In genomic region chr7:79576659-79577058, GRCm38 (mm10) we compare ENCODE assay signal across 8 mouse cellular contexts. TPM values are rescaled to one million over a fixed set of nuclear protein-coding genes. Genes with fewer than 3 reads are reported as not detected.
DNase-seq lines count a peak whose midpoint lies in the region; ATAC-seq and TF ChIP-seq lines count a peak whose summit lies in the region.

No protein-coding gene starts in this region.

- H3K9ac ChIP-seq in neural tube, embryonic 13.5 days = 0 out of 2 replicates have a peak overlapping the region, but pooled peaks have one; percentile 19

- intact Hi-C loops in left cerebral cortex, adult 2 months (cut with DNase I) = loop anchor here (1.0 kb wide), 1 partner anchor 18 kb away; no protein-coding TSS in a partner anchor
- intact Hi-C loops in gastrocnemius, postnatal 14 days (cut with DNase I; ENCODE audit: low total_unique reads) = no loop called here

- no peak overlapping the region for H3K4me3 ChIP-seq in left cerebral cortex, adult 2 months
- no peak overlapping the region for H3K4me3 ChIP-seq in limb, embryonic 10.5 days
- H3K4me3 ChIP-seq in neural tube, embryonic 13.5 days = no peak overlapping the region

- DNase-seq in left cerebral cortex, adult 2 months (ENCODE audit: extremely low spot score in 1 of 2, low spot score in 2 of 2) = peak; percentile 68 to 70
- DNase-seq in left cerebral cortex, adult 8-10 months (ENCODE audit: low spot score in 2 of 2) = no peak
- DNase-seq in ZHBTc4 (ENCODE audit: low read depth, low spot score) = peak; percentile 85
- peak; percentile 61 to 76 for DNase-seq in cerebellum, postnatal 4 days (ENCODE audit: low spot score in 2 of 2)
- DNase-seq in gastrocnemius, postnatal 14 days = peak; percentile 35
- peak; percentile 75 for DNase-seq in limb, embryonic 10.5 days (ENCODE audit: low spot score)

- peaks cover 95% of the 10 kb centered on the region for H3K27me3 ChIP-seq in limb, embryonic 10.5 days (ENCODE audit: low read depth, poor library complexity, severe bottlenecking)
- H3K27me3 ChIP-seq in neural tube, embryonic 13.5 days = no peaks in the 10 kb centered on the region

- no peaks in the 10 kb centered on the region for H3K9me3 ChIP-seq in limb, embryonic 10.5 days (replicated peaks)
- no peaks in the 10 kb centered on the region for H3K9me3 ChIP-seq in neural tube, embryonic 13.5 days

- H3K4me1 ChIP-seq in limb, embryonic 10.5 days = peaks cover 27% of the 10 kb centered on the region
- H3K4me1 ChIP-seq in neural tube, embryonic 13.5 days (replicated peaks) = peaks cover 57% of the 10 kb centered on the region

- TF ChIP-seq CTCF in left cerebral cortex, adult 2 months (IDR thresholded peaks at IDR 0.05) = peak; percentile 82

- H3K4me2 ChIP-seq in neural tube, embryonic 13.5 days = no peak overlapping the region

- WGBS in limb, embryonic 10.5 days = 3% methylated on average over 5 of the region's 5 CpGs
- 5% methylated on average over 5 of the region's 5 CpGs for WGBS in neural tube, embryonic 13.5 days

- H3K27ac ChIP-seq in left cerebral cortex, adult 2 months = peak overlapping the region; percentile 60
- H3K27ac ChIP-seq in limb, embryonic 10.5 days = no peak overlapping the region
- peak overlapping the region; percentile 96 for H3K27ac ChIP-seq in neural tube, embryonic 13.5 days (replicated peaks)

- no peak for ATAC-seq in neural tube, embryonic 13.5 days (ENCODE audit: low read depth)
- ATAC-seq in inflammation-experienced regulatory T-cells, adult 6 months = no peak

- no peaks in the 10 kb centered on the region for H3K36me3 ChIP-seq in limb, embryonic 10.5 days
- no peaks in the 10 kb centered on the region for H3K36me3 ChIP-seq in neural tube, embryonic 13.5 days

RNA-seq across cellular contexts. Expression of gene Rhcg, which starts 40.8 kb away (rescaled TPM):
- 1 to 10 TPM; 1.7 to 2.2 TPM for total RNA-seq in left cerebral cortex, adult 2 months (2021)
- total RNA-seq in left cerebral cortex, adult 8-10 months (2022) = 1 to 10 TPM; 1.7 to 3.0 (median 2.3) TPM
- total RNA-seq in gastrocnemius, postnatal 14 days (2021) = not detected
- polyA plus RNA-seq in limb, embryonic 10.5 days (2016; fragmentation: Nextera tagmentation; extraction: Ambion mirVana) = not detected in 2 replicates
- polyA plus RNA-seq in neural tube, embryonic 13.5 days (2015; fragmentation: Nextera tagmentation; extraction: Ambion mirVana) = 3.4 and 6.8 TPM in 2 replicates
- not detected for polyA plus RNA-seq in inflammation-experienced regulatory T-cells, adult 6 months (2017; shearing (Covaris generic))

Comparison
In these comparisons a context has a peak if more than half of its experiments do, and no peak if none do; other contexts are left out.
1. DNase-seq: peak in left cerebral cortex, adult 2 months (2 of 2), ZHBTc4 (single experiment), cerebellum, postnatal 4 days (2 of 2), gastrocnemius, postnatal 14 days (single experiment) and limb, embryonic 10.5 days (single experiment); none in left cerebral cortex, adult 8-10 months (0 of 2).